Mouse (Mus musculus) left cerebral cortex, adult 11 months (tissue): ENCODE data around the gene Pmel.

Experiments used
- DNase-seq: peaks from one replicate; pipeline ENCODE4 v3.0.0; 2022; ENCODE audit warnings: low spot score

Gene Pmel

GRCm38 (mm10) chr10:128703895-128704294, at the start of gene Pmel:
Pmel (plus strand) TSS chr10:128704195.
- DNase-seq: no peak

- DNase-seq: no peak
Observed at GRCm38 (mm10) chr10:128655254-128655653, 48.7 kb upstream of the Pmel start.

GRCm38 (mm10) chr10:128656731-128657130, 47.3 kb upstream of the Pmel start:
- no peak for DNase-seq

- DNase-seq: no peak
Observed at GRCm38 (mm10) chr10:128657844-128658243, 46.2 kb upstream of the Pmel start.

- DNase-seq: no peak
Observed at GRCm38 (mm10) chr10:128659490-128659889, 44.5 kb upstream of the Pmel start.

GRCm38 (mm10) chr10:128662465-128662864, 41.5 kb upstream of the Pmel start:
- DNase-seq: no peak

- DNase-seq: no peak
Observed at GRCm38 (mm10) chr10:128663441-128664220, 40.4 kb upstream of the Pmel start.

- DNase-seq: no peak
Observed at GRCm38 (mm10) chr10:128664808-128665207, 39.2 kb upstream of the Pmel start.

- DNase-seq: no peak
Observed at GRCm38 (mm10) chr10:128665307-128665706, 38.7 kb upstream of the Pmel start.

- no peak for DNase-seq
Observed at GRCm38 (mm10) chr10:128665806-128666205, 38.2 kb upstream of the Pmel start.

GRCm38 (mm10) chr10:128668790-128669672, 35.0 kb upstream of the Pmel start:
- DNase-seq: peak; percentile 62

- no peak for DNase-seq
Observed at GRCm38 (mm10) chr10:128671148-128671547, 32.8 kb upstream of the Pmel start.

- peak; percentile 73 for DNase-seq
Observed at GRCm38 (mm10) chr10:128673763-128674468, 30.1 kb upstream of the Pmel start, which contains the start of gene Suox. Suox (minus strand) TSS chr10:128674073.

- DNase-seq: no peak
Observed at GRCm38 (mm10) chr10:128674469-128675008, 29.5 kb upstream of the Pmel start.

- no peak for DNase-seq
Observed at GRCm38 (mm10) chr10:128695411-128695991, 8.5 kb upstream of the Pmel start.

- DNase-seq: peak; percentile 100
Observed at GRCm38 (mm10) chr10:128695992-128696807, 7.8 kb upstream of the Pmel start, which contains the start of gene Rab5b. Rab5b (minus strand) TSS chr10:128696264.

GRCm38 (mm10) chr10:128697072-128697725, 6.8 kb upstream of the Pmel start:
- DNase-seq: no peak

GRCm38 (mm10) chr10:128699006-128699405, 5.0 kb upstream of the Pmel start:
- no peak for DNase-seq

GRCm38 (mm10) chr10:128699611-128700010, 4.4 kb upstream of the Pmel start:
- DNase-seq: no peak

GRCm38 (mm10) chr10:128700712-128701111, 3.3 kb upstream of the Pmel start:
- no peak for DNase-seq
